Mouse (Mus musculus) liver, embryonic 15.5 days (tissue): Measurements from ENCODE around the gene Gramd1b. TPM values are rescaled to one million over a fixed set of nuclear protein-coding genes. Genes with fewer than 3 reads are reported as not detected.

Experiments used
- ATAC-seq: fragments of 200-750 bp; cut with Nextera tagmentation; 2 replicates; pipeline ENCODE4 v1.8.0; 2017; ENCODE audit warnings: moderate number of reproducible peaks, mild to moderate bottlenecking, moderate library complexity; ENCODE audit not compliant: insufficient read depth
- H3K27ac ChIP-seq: fragments of 300-500 bp; sonication (generic); replicated peaks from 2 replicates; pipeline ENCODE4 v1.5.1; 2015; ENCODE audit warnings: mild to moderate bottlenecking, inconsistent platforms
- H3K27me3 ChIP-seq: fragments of 300-500 bp; sonication (generic); 2 replicates; pipeline ENCODE4 v1.6.1; 2015; ENCODE audit warnings: mild to moderate bottlenecking, inconsistent platforms
- H3K36me3 ChIP-seq: fragments of 300-500 bp; sonication (generic); replicated peaks from 2 replicates; pipeline ENCODE4 v1.6.1; 2015; ENCODE audit warnings: moderate library complexity, mild to moderate bottlenecking, inconsistent platforms
- H3K4me1 ChIP-seq: fragments of 300-500 bp; sonication (generic); replicated peaks from 2 replicates; pipeline ENCODE4 v1.6.1; 2015; ENCODE audit warnings: inconsistent platforms
- H3K4me2 ChIP-seq: fragments of 300-500 bp; sonication (generic); 2 replicates; pipeline ENCODE4 v1.6.1; 2015; ENCODE audit warnings: moderate library complexity, mild to moderate bottlenecking, inconsistent platforms
- H3K4me3 ChIP-seq: fragments of 300-500 bp; sonication (generic); replicated peaks from 2 replicates; pipeline ENCODE4 v1.5.1; 2015; ENCODE audit warnings: mild to moderate bottlenecking, inconsistent platforms
- H3K9ac ChIP-seq: fragments of 300-500 bp; sonication (generic); 2 replicates; pipeline ENCODE4 v1.6.1; 2015; ENCODE audit warnings: moderate library complexity, mild to moderate bottlenecking, inconsistent platforms
- H3K9me3 ChIP-seq: fragments of 300-500 bp; sonication (generic); replicated peaks from 2 replicates; pipeline ENCODE4 v1.6.1; 2016; ENCODE audit warnings: inconsistent platforms
- WGBS: fragments of 180-500 bp; shearing (Covaris S2); methylation state at CpG from one replicate; pipeline ENCODE4 v1.1.7; 2015; ENCODE audit warnings: mixed read lengths; ENCODE audit not compliant: insufficient replicate concordance; 5-methylcytosine and 5-hydroxymethylcytosine counted together
- polyA plus RNA-seq: library from polyadenylated mRNA; unstranded; fragments of >200 nt; fragmentation: Nextera tagmentation; extraction: Ambion mirVana; gene quantifications from 2 replicates; pipeline ENCODE4 v1.2.1, GENCODE M21; 2015

Gene Gramd1b
- polyA plus RNA-seq, 1 experiment from 2014 or later, result 1.2 TPM

- no peaks in the 10 kb centered on the region for H3K27me3 ChIP-seq
- 51% methylated on average over 5 of the region's 5 CpGs for WGBS
- ATAC-seq, result no peak
Measured at GRCm38 (mm10) chr9:40407876-40408275, 123.3 kb downstream of the Gramd1b start.

GRCm38 (mm10) chr9:40405804-40406203, 125.4 kb downstream of the Gramd1b start:
- no peaks in the 10 kb centered on the region for H3K9me3 ChIP-seq
- H3K36me3 ChIP-seq, result no peaks in the 10 kb centered on the region
- WGBS, result 61% methylated on average over 6 of the region's 6 CpGs
- no peaks in the 10 kb centered on the region for H3K4me1 ChIP-seq
- no peak overlapping the region for H3K27ac ChIP-seq
- no peak for ATAC-seq
- no peak overlapping the region for H3K9ac ChIP-seq
- no peak overlapping the region for H3K4me2 ChIP-seq
- no peak overlapping the region for H3K4me3 ChIP-seq
- no peaks in the 10 kb centered on the region for H3K27me3 ChIP-seq

More at GRCm38 (mm10) chr9:40407876-40408275, 123.3 kb downstream of the Gramd1b start:
- no peak overlapping the region for H3K4me2 ChIP-seq
- no peak overlapping the region for H3K9ac ChIP-seq
- H3K36me3 ChIP-seq, result no peaks in the 10 kb centered on the region
- no peak overlapping the region for H3K4me3 ChIP-seq
- H3K4me1 ChIP-seq, result no peaks in the 10 kb centered on the region
- no peak overlapping the region for H3K27ac ChIP-seq
- no peaks in the 10 kb centered on the region for H3K9me3 ChIP-seq

- no peak overlapping the region for H3K9ac ChIP-seq
- no peak for ATAC-seq
- H3K4me1 ChIP-seq, result no peaks in the 10 kb centered on the region
- H3K4me2 ChIP-seq, result no peak overlapping the region
- 64% methylated on average over 5 of the region's 5 CpGs for WGBS
- no peaks in the 10 kb centered on the region for H3K27me3 ChIP-seq
- no peak overlapping the region for H3K27ac ChIP-seq
- no peak overlapping the region for H3K4me3 ChIP-seq
- no peaks in the 10 kb centered on the region for H3K9me3 ChIP-seq
- H3K36me3 ChIP-seq, result no peaks in the 10 kb centered on the region
Measured at GRCm38 (mm10) chr9:40405263-40405662, 125.9 kb downstream of the Gramd1b start.

GRCm38 (mm10) chr9:40404637-40405036, 126.5 kb downstream of the Gramd1b start:
- Histone ChIP-seq H3K27ac (no peak overlapping the region), H3K9me3 (no peaks in the 10 kb centered on the region), H3K36me3 (no peaks in the 10 kb centered on the region), H3K4me1 (no peaks in the 10 kb centered on the region), H3K4me3 (no peak overlapping the region), H3K27me3 (no peaks in the 10 kb centered on the region), H3K9ac (no peak overlapping the region), H3K4me2 (no peak overlapping the region)
- 81% methylated on average over 11 of the region's 11 CpGs for WGBS
- no peak for ATAC-seq

- no peaks in the 10 kb centered on the region for H3K27me3 ChIP-seq
- 80% methylated on average over 7 of the region's 7 CpGs for WGBS
- no peak for ATAC-seq
- no peak overlapping the region for H3K4me2 ChIP-seq
- no peak overlapping the region for H3K9ac ChIP-seq
- no peak overlapping the region for H3K4me3 ChIP-seq
- no peaks in the 10 kb centered on the region for H3K9me3 ChIP-seq
- no peaks in the 10 kb centered on the region for H3K36me3 ChIP-seq
- H3K27ac ChIP-seq, result no peak overlapping the region
- no peaks in the 10 kb centered on the region for H3K4me1 ChIP-seq
Measured at GRCm38 (mm10) chr9:40403750-40404149, 127.4 kb downstream of the Gramd1b start.

- Histone ChIP-seq H3K27me3 (no peaks in the 10 kb centered on the region), H3K27ac (no peak overlapping the region), H3K9me3 (no peaks in the 10 kb centered on the region), H3K36me3 (no peaks in the 10 kb centered on the region), H3K4me1 (no peaks in the 10 kb centered on the region), H3K9ac (no peak overlapping the region), H3K4me2 (no peak overlapping the region), H3K4me3 (no peak overlapping the region)
- WGBS, result 73% methylated on average over 5 of the region's 5 CpGs
- no peak for ATAC-seq
Measured at GRCm38 (mm10) chr9:40401818-40402217, 129.4 kb downstream of the Gramd1b start.

- no peak for ATAC-seq
- H3K27me3 ChIP-seq, result no peaks in the 10 kb centered on the region
- no peak overlapping the region for H3K9ac ChIP-seq
- H3K4me2 ChIP-seq, result no peak overlapping the region
- no peak overlapping the region for H3K4me3 ChIP-seq
- no peaks in the 10 kb centered on the region for H3K36me3 ChIP-seq
- WGBS, result 43% methylated on average over 9 of the region's 9 CpGs
- no peak overlapping the region for H3K27ac ChIP-seq
- no peaks in the 10 kb centered on the region for H3K9me3 ChIP-seq
- H3K4me1 ChIP-seq, result no peaks in the 10 kb centered on the region
Measured at GRCm38 (mm10) chr9:40400854-40401253, 130.3 kb downstream of the Gramd1b start.

GRCm38 (mm10) chr9:40400171-40400570, 131.0 kb downstream of the Gramd1b start:
- no peak overlapping the region for H3K9ac ChIP-seq
- 68% methylated on average over 2 of the region's 2 CpGs for WGBS
- no peaks in the 10 kb centered on the region for H3K36me3 ChIP-seq

GRCm38 (mm10) chr9:40399359-40399932, 131.7 kb downstream of the Gramd1b start:
- Histone ChIP-seq H3K4me3 (no peak overlapping the region), H3K4me2 (no peak overlapping the region), H3K27me3 (no peaks in the 10 kb centered on the region), H3K36me3 (no peaks in the 10 kb centered on the region), H3K27ac (no peak overlapping the region), H3K4me1 (no peaks in the 10 kb centered on the region), H3K9ac (no peak overlapping the region), H3K9me3 (no peaks in the 10 kb centered on the region)
- ATAC-seq, result no peak
- 71% methylated on average over 6 of the region's 6 CpGs for WGBS

More at GRCm38 (mm10) chr9:40400171-40400570, 131.0 kb downstream of the Gramd1b start:
- Histone ChIP-seq H3K4me1 (no peaks in the 10 kb centered on the region), H3K4me3 (no peak overlapping the region), H3K4me2 (no peak overlapping the region), H3K9me3 (no peaks in the 10 kb centered on the region), H3K27ac (no peak overlapping the region), H3K27me3 (no peaks in the 10 kb centered on the region)
- ATAC-seq, result no peak

- 63% methylated on average over 7 of the region's 7 CpGs for WGBS
- Histone ChIP-seq H3K9me3 (no peaks in the 10 kb centered on the region), H3K4me1 (no peaks in the 10 kb centered on the region), H3K4me3 (no peak overlapping the region), H3K27ac (no peak overlapping the region), H3K36me3 (no peaks in the 10 kb centered on the region), H3K4me2 (no peak overlapping the region), H3K27me3 (no peaks in the 10 kb centered on the region), H3K9ac (no peak overlapping the region)
- no peak for ATAC-seq
Measured at GRCm38 (mm10) chr9:40397471-40398245, 133.5 kb downstream of the Gramd1b start.

- 0 out of 2 replicates have a peak, but pooled peaks cover 3% of the 10 kb centered on the region for H3K4me1 ChIP-seq
- no peaks in the 10 kb centered on the region for H3K27me3 ChIP-seq
- H3K9me3 ChIP-seq, result no peaks in the 10 kb centered on the region
- WGBS, result 8% methylated on average over 2 of the region's 2 CpGs
- no peaks in the 10 kb centered on the region for H3K36me3 ChIP-seq
- no peak overlapping the region for H3K27ac ChIP-seq
- H3K4me2 ChIP-seq, result peak overlapping the region; percentile 38
- peak overlapping the region; percentile 18; the same call in 1 of the 2 replicates for H3K4me3 ChIP-seq
- no peak for ATAC-seq
- no peak overlapping the region for H3K9ac ChIP-seq
Measured at GRCm38 (mm10) chr9:40397036-40397435, 134.1 kb downstream of the Gramd1b start.
